Mouse (Mus musculus): ENCODE data around the gene Nmt1.

Gene Nmt1

GRCm38 (mm10) chr11:103113005-103113404 lies 85.0 kb downstream of the Nmt1 start:
- peak; percentile 49 for DNase-seq

GRCm38 (mm10) chr11:103113771-103114170 lies 85.8 kb downstream of the Nmt1 start:
- DNase-seq: peak; percentile 39

GRCm38 (mm10) chr11:103114270-103114943 lies 86.4 kb downstream of the Nmt1 start:
- DNase-seq: no peak

- peak; percentile 94 for DNase-seq
These were observed 87.4 kb downstream of the Nmt1 start for GRCm38 (mm10) chr11:103115163-103116007.

DNA sequence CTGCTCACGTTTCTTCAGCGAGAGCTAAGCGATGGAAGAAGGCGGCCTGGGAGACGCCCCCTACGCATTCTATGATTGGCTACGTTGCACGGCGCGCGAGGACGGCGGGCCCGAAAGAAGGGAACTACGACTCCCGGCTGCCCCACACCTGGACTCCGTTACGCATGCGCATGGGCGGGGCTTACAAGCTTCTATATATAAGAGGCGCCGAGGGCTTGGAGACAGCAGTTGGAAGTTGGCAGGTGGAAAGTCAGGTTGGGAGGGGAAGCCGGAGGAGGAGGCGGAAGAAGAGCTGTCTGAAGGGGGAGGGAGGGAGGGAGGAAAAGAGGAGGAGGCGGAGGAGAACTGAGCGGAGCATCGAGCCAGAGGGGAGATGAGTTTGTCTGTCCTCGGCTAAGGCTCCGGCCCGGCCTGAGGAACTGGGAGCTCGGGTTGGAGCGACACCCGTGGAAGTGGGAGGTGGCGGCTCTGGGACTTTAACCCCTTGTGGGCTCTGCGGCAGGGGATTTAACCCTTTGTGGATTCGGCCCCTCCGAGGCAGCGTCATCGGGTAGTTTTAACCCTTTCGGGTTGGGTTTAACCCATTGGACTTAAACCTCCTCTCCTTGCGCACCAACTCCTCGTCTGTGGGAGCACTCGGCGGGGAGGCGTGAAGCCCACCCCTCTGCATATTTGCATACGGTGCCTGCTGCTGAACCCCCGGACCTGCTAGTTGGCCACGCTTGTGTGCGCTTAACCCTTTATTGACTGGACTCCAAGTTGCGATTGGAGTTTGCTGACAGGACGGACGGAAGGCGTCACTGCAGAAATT lies 88.2 kb downstream of the Nmt1 start, which contains the start of gene Hexim1:
Hexim1 (plus strand) TSS at position 224 of the 811 bp plus-strand sequence.
- peak; percentile 100 for DNase-seq

GRCm38 (mm10) chr11:103116959-103117590 lies 89.1 kb downstream of the Nmt1 start:
- peak; percentile 90 for DNase-seq

DNA sequence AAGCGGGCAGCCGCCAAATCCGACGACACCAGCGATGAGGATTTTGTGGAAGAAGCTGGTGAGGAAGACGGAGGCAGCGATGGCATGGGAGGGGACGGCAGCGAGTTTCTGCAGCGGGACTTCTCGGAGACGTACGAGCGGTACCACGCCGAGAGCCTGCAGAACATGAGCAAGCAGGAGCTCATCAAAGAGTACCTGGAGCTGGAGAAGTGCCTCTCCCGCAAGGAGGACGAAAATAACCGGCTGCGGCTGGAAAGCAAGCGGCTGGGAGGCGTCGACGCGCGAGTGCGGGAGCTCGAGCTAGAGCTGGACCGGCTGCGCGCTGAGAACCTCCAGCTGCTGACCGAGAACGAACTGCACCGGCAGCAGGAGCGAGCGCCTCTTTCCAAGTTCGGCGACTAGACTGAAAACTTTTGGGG lies 89.6 kb downstream of the Nmt1 start:
- DNase-seq: no peak
